Mouse (Mus musculus): Measurements from ENCODE around the gene Limk1. TPM values are rescaled to one million over a fixed set of nuclear protein-coding genes. Genes with fewer than 3 reads are reported as not detected.
"Not testable (repeated sequence)": the region's sequence is repeated elsewhere in the genome, so short reads cannot be mapped to it uniquely, and the experiment has no call there.

The Limk1 gene
- polyA plus RNA-seq, 1 experiment from 2014 or later = 0.75 TPM

- not testable (repeated sequence) for H3K4me2 ChIP-seq; H3K9ac ChIP-seq; H3K27me3 ChIP-seq; DNase-seq; H3K27ac ChIP-seq; H3K4me1 ChIP-seq (replicated peaks); ATAC-seq (ENCODE audit: low read depth); H3K4me3 ChIP-seq (replicated peaks); H3K36me3 ChIP-seq; H3K9me3 ChIP-seq (replicated peaks)
- 56% methylated on average over 4 of the region's 4 CpGs for WGBS (ENCODE audit: insufficient replicate concordance)
Measured at GRCm38 (mm10) chr5:134648976-134649375, 39.4 kb downstream of the Limk1 start.

GRCm38 (mm10) chr5:134647394-134647793, 41.0 kb downstream of the Limk1 start:
- WGBS (ENCODE audit: insufficient replicate concordance) = 54% methylated on average over 2 of the region's 2 CpGs
- H3K27ac ChIP-seq = no peak overlapping the region
- no peak overlapping the region for H3K4me3 ChIP-seq (replicated peaks)
- no peaks in the 10 kb centered on the region for H3K9me3 ChIP-seq (replicated peaks)
- ATAC-seq (ENCODE audit: low read depth) = peak; percentile 47
- H3K4me2 ChIP-seq = no peak overlapping the region
- H3K9ac ChIP-seq = no peak overlapping the region
- peaks cover 9% of the 10 kb centered on the region; the same call in 1 of the 2 replicates for H3K4me1 ChIP-seq (replicated peaks)
- H3K27me3 ChIP-seq = no peaks in the 10 kb centered on the region
- no peaks in the 10 kb centered on the region for H3K36me3 ChIP-seq
- DNase-seq = no peak

GRCm38 (mm10) chr5:134646461-134646860, 41.9 kb downstream of the Limk1 start:
- no peak for DNase-seq
- 64% methylated on average over 4 of the region's 4 CpGs for WGBS (ENCODE audit: insufficient replicate concordance)
- no peak for ATAC-seq (ENCODE audit: low read depth)
- H3K9ac ChIP-seq = no peak overlapping the region
- no peaks in the 10 kb centered on the region for H3K9me3 ChIP-seq (replicated peaks)
- H3K4me3 ChIP-seq (replicated peaks) = no peak overlapping the region
- H3K36me3 ChIP-seq = no peaks in the 10 kb centered on the region
- H3K4me1 ChIP-seq (replicated peaks) = peaks cover 9% of the 10 kb centered on the region; the same call in 1 of the 2 replicates
- H3K27me3 ChIP-seq = no peaks in the 10 kb centered on the region
- no peak overlapping the region for H3K27ac ChIP-seq
- no peak overlapping the region for H3K4me2 ChIP-seq

- no peak overlapping the region for H3K27ac ChIP-seq
- no peak for ATAC-seq (ENCODE audit: low read depth)
Measured at GRCm38 (mm10) chr5:134644643-134645118, 43.7 kb downstream of the Limk1 start.

GRCm38 (mm10) chr5:134644121-134644520, 44.3 kb downstream of the Limk1 start:
- WGBS (ENCODE audit: insufficient replicate concordance) = 50% methylated on average over 1 of the region's 1 CpGs
- Histone ChIP-seq H3K4me2 (no peak overlapping the region), H3K9me3 (replicated peaks) (no peaks in the 10 kb centered on the region), H3K27me3 (no peaks in the 10 kb centered on the region), H3K27ac (no peak overlapping the region), H3K4me1 (replicated peaks) (peaks cover 18% of the 10 kb centered on the region), H3K9ac (no peak overlapping the region), H3K4me3 (replicated peaks) (no peak overlapping the region), H3K36me3 (no peaks in the 10 kb centered on the region)
- no peak for ATAC-seq (ENCODE audit: low read depth)
- no peak for DNase-seq

More at GRCm38 (mm10) chr5:134644643-134645118, 43.7 kb downstream of the Limk1 start:
- no peak overlapping the region for H3K4me3 ChIP-seq (replicated peaks)
- H3K9me3 ChIP-seq (replicated peaks) = no peaks in the 10 kb centered on the region
- 44% methylated on average over 8 of the region's 8 CpGs for WGBS (ENCODE audit: insufficient replicate concordance)
- H3K9ac ChIP-seq = no peak overlapping the region
- H3K27me3 ChIP-seq = no peaks in the 10 kb centered on the region
- peaks cover 15% of the 10 kb centered on the region for H3K4me1 ChIP-seq (replicated peaks)
- no peaks in the 10 kb centered on the region for H3K36me3 ChIP-seq
- DNase-seq = no peak
- no peak overlapping the region for H3K4me2 ChIP-seq

- peaks cover 16% of the 10 kb centered on the region for H3K36me3 ChIP-seq
- no peak overlapping the region for H3K4me2 ChIP-seq
- H3K4me1 ChIP-seq (replicated peaks) = peaks cover 40% of the 10 kb centered on the region
- H3K4me3 ChIP-seq (replicated peaks) = no peak overlapping the region
- WGBS (ENCODE audit: insufficient replicate concordance) = 68% methylated on average over 3 of the region's 3 CpGs
- H3K9ac ChIP-seq = no peak overlapping the region
- DNase-seq (no peak), ATAC-seq (ENCODE audit: low read depth) (no peak)
- H3K27me3 ChIP-seq = no peaks in the 10 kb centered on the region
- no peaks in the 10 kb centered on the region for H3K9me3 ChIP-seq (replicated peaks)
- 0 out of 2 replicates have a peak overlapping the region, but pooled peaks have one; percentile 8 for H3K27ac ChIP-seq
Measured at GRCm38 (mm10) chr5:134640371-134640770, 48.0 kb downstream of the Limk1 start.

GRCm38 (mm10) chr5:134639269-134639682, 49.1 kb downstream of the Limk1 start, which contains the start of gene Eif4h:
Gene Eif4h (minus strand): TSS chr5:134639490.
- H3K4me2 ChIP-seq = peak within 1 kb of the TSS; percentile 89
- H3K27me3 ChIP-seq = no peaks in the 10 kb centered on the region
- no peaks in the 10 kb centered on the region for H3K9me3 ChIP-seq (replicated peaks)
- peaks cover 37% of the 10 kb centered on the region for H3K4me1 ChIP-seq (replicated peaks)
- H3K9ac ChIP-seq = peak within 1 kb of the TSS; percentile 99
- ATAC-seq (ENCODE audit: low read depth) (peak; percentile 90), DNase-seq (peak; percentile 94)
- 0% methylated on average over 49 of the region's 52 CpGs for WGBS (ENCODE audit: insufficient replicate concordance)
- H3K4me3 ChIP-seq (replicated peaks) = peak within 1 kb of the TSS; percentile 99
- H3K27ac ChIP-seq = peak within 1 kb of the TSS; percentile 94
- H3K36me3 ChIP-seq = peaks cover 25% of the 10 kb centered on the region

- peaks cover 31% of the 10 kb centered on the region for H3K36me3 ChIP-seq
- H3K9me3 ChIP-seq (replicated peaks) = no peaks in the 10 kb centered on the region
- under 1% methylated on average over 82 of the region's 85 CpGs for WGBS (ENCODE audit: insufficient replicate concordance)
- peaks cover 42% of the 10 kb centered on the region for H3K4me1 ChIP-seq (replicated peaks)
- ATAC-seq (ENCODE audit: low read depth) (peak; percentile 37), DNase-seq (no peak)
- H3K4me3 ChIP-seq (replicated peaks) = peak overlapping the region; percentile 99
- no peaks in the 10 kb centered on the region for H3K27me3 ChIP-seq
- H3K4me2 ChIP-seq = peak overlapping the region; percentile 89
- H3K9ac ChIP-seq = peak overlapping the region; percentile 99
- peak overlapping the region; percentile 94 for H3K27ac ChIP-seq
Measured at GRCm38 (mm10) chr5:134638461-134639268, 49.7 kb downstream of the Limk1 start.

- Histone ChIP-seq H3K9ac (peak overlapping the region; percentile 99), H3K9me3 (replicated peaks) (no peaks in the 10 kb centered on the region), H3K27me3 (no peaks in the 10 kb centered on the region), H3K4me3 (replicated peaks) (peak overlapping the region; percentile 99), H3K4me2 (peak overlapping the region; percentile 89), H3K4me1 (replicated peaks) (peaks cover 49% of the 10 kb centered on the region), H3K27ac (peak overlapping the region; percentile 94), H3K36me3 (peaks cover 39% of the 10 kb centered on the region)
- no peak for ATAC-seq (ENCODE audit: low read depth)
- DNase-seq = no peak
- WGBS (ENCODE audit: insufficient replicate concordance) = 17% methylated on average over 5 of the region's 5 CpGs
Measured at GRCm38 (mm10) chr5:134637820-134638367, 50.5 kb downstream of the Limk1 start.

- H3K4me1 ChIP-seq (replicated peaks) = peaks cover 49% of the 10 kb centered on the region
- no peaks in the 10 kb centered on the region for H3K27me3 ChIP-seq
- no peak overlapping the region for H3K27ac ChIP-seq
- DNase-seq (no peak), ATAC-seq (ENCODE audit: low read depth) (no peak)
- 60% methylated on average over 2 of the region's 2 CpGs for WGBS (ENCODE audit: insufficient replicate concordance)
- H3K4me2 ChIP-seq = no peak overlapping the region
- no peak overlapping the region for H3K9ac ChIP-seq
- H3K4me3 ChIP-seq (replicated peaks) = no peak overlapping the region
- no peaks in the 10 kb centered on the region for H3K9me3 ChIP-seq (replicated peaks)
- H3K36me3 ChIP-seq = peaks cover 89% of the 10 kb centered on the region
Measured at GRCm38 (mm10) chr5:134632841-134633240, 55.6 kb downstream of the Limk1 start.

GRCm38 (mm10) chr5:134630835-134631234, 57.6 kb downstream of the Limk1 start:
- H3K36me3 ChIP-seq = peaks cover 98% of the 10 kb centered on the region
- H3K4me3 ChIP-seq (replicated peaks) = no peak overlapping the region
- no peak overlapping the region for H3K27ac ChIP-seq
- no peak overlapping the region for H3K4me2 ChIP-seq
- no peaks in the 10 kb centered on the region for H3K9me3 ChIP-seq (replicated peaks)
- H3K4me1 ChIP-seq (replicated peaks) = peaks cover 31% of the 10 kb centered on the region
- 0 out of 2 replicates have a peak overlapping the region, but pooled peaks have one; percentile 12 for H3K9ac ChIP-seq
- no peaks in the 10 kb centered on the region for H3K27me3 ChIP-seq
- no peak for ATAC-seq (ENCODE audit: low read depth)
- DNase-seq = no peak
